Mouse (Mus musculus): ENCODE measurements around the gene Slc18a3. TPM values are rescaled to one million over a fixed set of nuclear protein-coding genes. Genes with fewer than 3 reads are reported as not detected.

Gene Slc18a3
- polyA plus RNA-seq, 1 experiment, result not detected

- H3K79me2 ChIP-seq (ENCODE audit: control insufficient read depth, insufficient read depth), result no peaks in the 10 kb centered on the region
- no peak for TF ChIP-seq MYOD1 (IDR thresholded peaks at IDR 0.05; ENCODE audit: control insufficient read depth in 1 of 3, insufficient read length in 2 of 3, low read depth in 2 of 3)
- TF ChIP-seq POLR2AphosphoS2 (IDR thresholded peaks at IDR 0.05; ENCODE audit: insufficient read length, low read depth), result no peak
- no peak for TF ChIP-seq CEBPB (IDR thresholded peaks at IDR 0.05; ENCODE audit: insufficient read depth, poor library complexity, severe bottlenecking)
- no peak for TF ChIP-seq TCF12 (IDR thresholded peaks at IDR 0.05; ENCODE audit: insufficient read depth, poor library complexity, severe bottlenecking)
- no peak for TF ChIP-seq TCF3 (IDR thresholded peaks at IDR 0.05; ENCODE audit: insufficient read length, low read depth)
- no peak for TF ChIP-seq USF1 (IDR thresholded peaks at IDR 0.05; ENCODE audit: low read depth)
- TF ChIP-seq REST (IDR thresholded peaks at IDR 0.05; ENCODE audit: insufficient read depth, insufficient read length), result no peak
- TF ChIP-seq MYOG (IDR thresholded peaks at IDR 0.05; ENCODE audit: control insufficient read depth in 1 of 3, insufficient read depth in 1 of 3, insufficient read length in 2 of 3, low read depth in 2 of 3), result no peak
- TF ChIP-seq SRF (IDR thresholded peaks at IDR 0.05; ENCODE audit: control insufficient read depth, insufficient read length, low read depth), result no peak
- TF ChIP-seq MAX (IDR thresholded peaks at IDR 0.05; ENCODE audit: low read depth), result no peak
- no peak for TF ChIP-seq E2F4 (IDR thresholded peaks at IDR 0.05; ENCODE audit: insufficient read depth)
- no peak for TF ChIP-seq POLR2A (IDR thresholded peaks at IDR 0.05; ENCODE audit: insufficient read length, low read depth)
- no peaks in the 10 kb centered on the region for H3K36me3 ChIP-seq (ENCODE audit: control insufficient read depth, insufficient read depth)
- H3ac ChIP-seq (ENCODE audit: control insufficient read depth, insufficient read length), result no peak within 1 kb of the TSS
- H3K4me3 ChIP-seq, result no peak within 1 kb of the TSS
- H3K27me3 ChIP-seq (ENCODE audit: control insufficient read depth, insufficient read depth, insufficient read length), result peaks cover 51% of the 10 kb centered on the region
- no peak within 1 kb of the TSS for H3K4me2 ChIP-seq (ENCODE audit: low read depth)
Observed at GRCm38 (mm10) chr14:32465889-32466288, 1.2 kb upstream of the Slc18a3 start, which contains the start of gene Chat. Gene Chat (minus strand): TSS chr14:32465989.

- Histone ChIP-seq H3ac (ENCODE audit: control insufficient read depth, insufficient read length) (no peak overlapping the region), H3K36me3 (ENCODE audit: control insufficient read depth, insufficient read depth) (no peaks in the 10 kb centered on the region), H3K27me3 (ENCODE audit: control insufficient read depth, insufficient read depth, insufficient read length) (peaks cover 55% of the 10 kb centered on the region), H3K4me3 (no peak overlapping the region), H3K4me2 (ENCODE audit: low read depth) (no peak overlapping the region), H3K79me2 (ENCODE audit: control insufficient read depth, insufficient read depth) (no peaks in the 10 kb centered on the region)
- TF ChIP-seq MYOD1 (IDR thresholded peaks at IDR 0.05; ENCODE audit: control insufficient read depth in 1 of 3, insufficient read length in 2 of 3, low read depth in 2 of 3) (no peak), TCF12 (IDR thresholded peaks at IDR 0.05; ENCODE audit: insufficient read depth, poor library complexity, severe bottlenecking) (no peak), MAX (IDR thresholded peaks at IDR 0.05; ENCODE audit: low read depth) (no peak), CEBPB (IDR thresholded peaks at IDR 0.05; ENCODE audit: insufficient read depth, poor library complexity, severe bottlenecking) (no peak), SRF (IDR thresholded peaks at IDR 0.05; ENCODE audit: control insufficient read depth, insufficient read length, low read depth) (no peak), POLR2A (IDR thresholded peaks at IDR 0.05; ENCODE audit: insufficient read length, low read depth) (no peak), E2F4 (IDR thresholded peaks at IDR 0.05; ENCODE audit: insufficient read depth) (no peak), MYOG (IDR thresholded peaks at IDR 0.05; ENCODE audit: control insufficient read depth in 1 of 3, insufficient read depth in 1 of 3, insufficient read length in 2 of 3, low read depth in 2 of 3) (no peak), USF1 (IDR thresholded peaks at IDR 0.05; ENCODE audit: low read depth) (no peak), TCF3 (IDR thresholded peaks at IDR 0.05; ENCODE audit: insufficient read length, low read depth) (no peak), POLR2AphosphoS2 (IDR thresholded peaks at IDR 0.05; ENCODE audit: insufficient read length, low read depth) (no peak), REST (IDR thresholded peaks at IDR 0.05; ENCODE audit: insufficient read depth, insufficient read length) (no peak)
Observed at GRCm38 (mm10) chr14:32465506-32465870, 838 bp upstream of the Slc18a3 start.

GRCm38 (mm10) chr14:32463211-32464040, 1.2 kb downstream of the Slc18a3 start:
- H3K36me3 ChIP-seq (ENCODE audit: control insufficient read depth, insufficient read depth), result no peaks in the 10 kb centered on the region
- H3K4me3 ChIP-seq, result no peak overlapping the region
- TF ChIP-seq MYOD1 (IDR thresholded peaks at IDR 0.05; ENCODE audit: control insufficient read depth in 1 of 3, insufficient read length in 2 of 3, low read depth in 2 of 3) (no peak), POLR2A (IDR thresholded peaks at IDR 0.05; ENCODE audit: insufficient read length, low read depth) (no peak), POLR2AphosphoS2 (IDR thresholded peaks at IDR 0.05; ENCODE audit: insufficient read length, low read depth) (no peak), TCF12 (IDR thresholded peaks at IDR 0.05; ENCODE audit: insufficient read depth, poor library complexity, severe bottlenecking) (no peak), USF1 (IDR thresholded peaks at IDR 0.05; ENCODE audit: low read depth) (no peak), E2F4 (IDR thresholded peaks at IDR 0.05; ENCODE audit: insufficient read depth) (no peak), MAX (IDR thresholded peaks at IDR 0.05; ENCODE audit: low read depth) (no peak), SRF (IDR thresholded peaks at IDR 0.05; ENCODE audit: control insufficient read depth, insufficient read length, low read depth) (no peak), REST (IDR thresholded peaks at IDR 0.05; ENCODE audit: insufficient read depth, insufficient read length) (no peak), TCF3 (IDR thresholded peaks at IDR 0.05; ENCODE audit: insufficient read length, low read depth) (no peak), MYOG (IDR thresholded peaks at IDR 0.05; ENCODE audit: control insufficient read depth in 1 of 3, insufficient read depth in 1 of 3, insufficient read length in 2 of 3, low read depth in 2 of 3) (no peak), CEBPB (IDR thresholded peaks at IDR 0.05; ENCODE audit: insufficient read depth, poor library complexity, severe bottlenecking) (no peak)
- no peak overlapping the region for H3ac ChIP-seq (ENCODE audit: control insufficient read depth, insufficient read length)
- H3K79me2 ChIP-seq (ENCODE audit: control insufficient read depth, insufficient read depth), result no peaks in the 10 kb centered on the region
- peaks cover 70% of the 10 kb centered on the region for H3K27me3 ChIP-seq (ENCODE audit: control insufficient read depth, insufficient read depth, insufficient read length)
- no peak overlapping the region for H3K4me2 ChIP-seq (ENCODE audit: low read depth)

- Histone ChIP-seq H3K4me3 (no peak overlapping the region), H3K4me2 (ENCODE audit: low read depth) (no peak overlapping the region), H3K27me3 (ENCODE audit: control insufficient read depth, insufficient read depth, insufficient read length) (peaks cover 13% of the 10 kb centered on the region), H3ac (ENCODE audit: control insufficient read depth, insufficient read length) (no peak overlapping the region), H3K79me2 (ENCODE audit: control insufficient read depth, insufficient read depth) (no peaks in the 10 kb centered on the region), H3K36me3 (ENCODE audit: control insufficient read depth, insufficient read depth) (no peaks in the 10 kb centered on the region)
- TF ChIP-seq MYOD1 (IDR thresholded peaks at IDR 0.05; ENCODE audit: control insufficient read depth in 1 of 3, insufficient read length in 2 of 3, low read depth in 2 of 3) (no peak), CEBPB (IDR thresholded peaks at IDR 0.05; ENCODE audit: insufficient read depth, poor library complexity, severe bottlenecking) (no peak), E2F4 (IDR thresholded peaks at IDR 0.05; ENCODE audit: insufficient read depth) (no peak), MAX (IDR thresholded peaks at IDR 0.05; ENCODE audit: low read depth) (no peak), TCF3 (IDR thresholded peaks at IDR 0.05; ENCODE audit: insufficient read length, low read depth) (no peak), SRF (IDR thresholded peaks at IDR 0.05; ENCODE audit: control insufficient read depth, insufficient read length, low read depth) (no peak), MYOG (IDR thresholded peaks at IDR 0.05; ENCODE audit: control insufficient read depth in 1 of 3, insufficient read depth in 1 of 3, insufficient read length in 2 of 3, low read depth in 2 of 3) (no peak), REST (IDR thresholded peaks at IDR 0.05; ENCODE audit: insufficient read depth, insufficient read length) (no peak), POLR2A (IDR thresholded peaks at IDR 0.05; ENCODE audit: insufficient read length, low read depth) (no peak), USF1 (IDR thresholded peaks at IDR 0.05; ENCODE audit: low read depth) (no peak), POLR2AphosphoS2 (IDR thresholded peaks at IDR 0.05; ENCODE audit: insufficient read length, low read depth) (no peak), TCF12 (IDR thresholded peaks at IDR 0.05; ENCODE audit: insufficient read depth, poor library complexity, severe bottlenecking) (no peak)
Observed at GRCm38 (mm10) chr14:32452552-32452951, 12.1 kb downstream of the Slc18a3 start.

All from myocyte (in vitro differentiated cells).